Mouse (Mus musculus): ENCODE measurements around the gene Ugcg. TPM values are rescaled to one million over a fixed set of nuclear protein-coding genes. Genes with fewer than 3 reads are reported as not detected.

Gene Ugcg
- total RNA-seq, 2 experiments from 2014 or later, result 102 to 104 TPM

DNA sequence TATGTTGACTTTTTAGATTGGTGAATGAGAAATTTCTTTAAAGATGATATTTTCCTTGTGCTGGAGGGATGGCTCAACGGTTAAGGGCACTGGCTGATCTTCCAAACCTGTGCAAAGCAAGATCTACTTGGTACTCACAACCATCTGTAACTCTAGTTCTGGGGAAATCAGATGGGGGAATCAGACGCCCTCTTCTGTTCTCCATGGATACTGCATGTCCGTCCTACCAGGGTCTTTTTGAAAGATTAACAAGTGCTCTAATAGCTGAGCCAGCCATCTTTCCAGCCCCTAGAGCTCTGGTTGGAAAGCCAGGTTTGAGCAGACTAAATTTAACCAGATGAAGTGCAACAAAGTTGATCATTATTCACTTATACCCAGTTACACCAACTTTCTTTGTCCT is 1.8 kb upstream of the Ugcg start:
- peak in 1 of 2 experiments; percentile 24 for DNase-seq (ENCODE audit: extremely low spot score in 1 of 2, low spot score in 2 of 2)

DNA sequence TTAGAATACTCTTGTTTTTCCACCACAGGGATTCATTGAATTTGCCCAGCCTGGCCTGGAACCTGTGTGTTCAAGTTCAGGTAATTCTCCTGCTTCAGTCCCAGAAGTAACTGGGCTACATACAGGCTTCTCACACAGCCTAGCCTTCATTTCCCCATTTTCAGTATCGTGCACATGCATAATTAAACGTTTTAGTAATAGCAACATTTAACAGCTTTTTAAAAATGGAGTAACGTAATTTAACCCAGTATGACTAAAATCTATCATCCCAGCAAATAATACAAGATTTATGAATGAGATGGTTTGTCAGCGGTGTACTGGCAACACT is 619 bp upstream of the Ugcg start:
- intact Hi-C loops (cut with DNase I), result loop anchor here (5.0 kb wide), 1 partner anchor 91 kb away; no protein-coding TSS in a partner anchor

More for the DNA sequence above, 1.8 kb upstream of the Ugcg start:
- intact Hi-C loops (cut with DNase I), result loop anchor here (5.0 kb wide), 1 partner anchor 90 kb away; no protein-coding TSS in a partner anchor

DNA sequence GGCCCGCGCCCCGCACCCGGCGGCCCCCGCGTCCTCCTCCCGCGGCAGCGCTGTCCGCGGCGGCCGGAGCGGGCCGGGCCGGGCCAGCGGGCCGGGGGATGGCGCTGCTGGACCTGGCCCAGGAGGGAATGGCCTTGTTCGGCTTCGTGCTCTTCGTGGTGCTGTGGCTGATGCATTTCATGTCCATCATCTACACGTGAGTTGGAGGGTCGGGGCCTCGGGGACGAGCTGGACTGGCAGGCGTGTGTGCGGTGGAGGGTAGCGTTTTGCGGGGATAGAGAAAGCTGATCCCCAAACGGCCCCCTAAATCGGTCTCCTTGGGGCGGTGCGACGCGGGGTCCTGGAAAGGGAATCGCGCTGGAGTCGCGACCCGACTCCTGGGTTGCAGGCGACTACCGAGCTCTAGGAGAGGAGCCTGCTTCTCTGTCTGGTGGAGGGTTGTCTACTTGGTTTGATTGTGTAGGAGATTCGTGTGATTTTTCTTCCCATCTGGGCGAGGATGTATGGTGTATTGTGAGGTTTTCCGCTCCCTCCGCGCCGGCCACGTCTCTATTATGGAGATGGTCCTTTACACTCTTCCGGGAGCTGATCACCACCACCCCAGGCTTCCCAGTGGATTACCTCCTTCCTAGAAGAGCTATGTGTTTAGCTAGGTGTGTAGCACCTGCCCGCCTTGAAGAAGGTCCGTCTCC is 635 bp downstream of the Ugcg start:
- intact Hi-C loops (cut with DNase I), result loop anchor here (5.0 kb wide), 1 partner anchor 92 kb away; no protein-coding TSS in a partner anchor
- DNase-seq (ENCODE audit: extremely low spot score in 1 of 2, low spot score in 2 of 2), result peak; percentile 28 to 31

More for the DNA sequence above, 619 bp upstream of the Ugcg start:
- no peak for DNase-seq (ENCODE audit: extremely low spot score in 1 of 2, low spot score in 2 of 2)

DNA sequence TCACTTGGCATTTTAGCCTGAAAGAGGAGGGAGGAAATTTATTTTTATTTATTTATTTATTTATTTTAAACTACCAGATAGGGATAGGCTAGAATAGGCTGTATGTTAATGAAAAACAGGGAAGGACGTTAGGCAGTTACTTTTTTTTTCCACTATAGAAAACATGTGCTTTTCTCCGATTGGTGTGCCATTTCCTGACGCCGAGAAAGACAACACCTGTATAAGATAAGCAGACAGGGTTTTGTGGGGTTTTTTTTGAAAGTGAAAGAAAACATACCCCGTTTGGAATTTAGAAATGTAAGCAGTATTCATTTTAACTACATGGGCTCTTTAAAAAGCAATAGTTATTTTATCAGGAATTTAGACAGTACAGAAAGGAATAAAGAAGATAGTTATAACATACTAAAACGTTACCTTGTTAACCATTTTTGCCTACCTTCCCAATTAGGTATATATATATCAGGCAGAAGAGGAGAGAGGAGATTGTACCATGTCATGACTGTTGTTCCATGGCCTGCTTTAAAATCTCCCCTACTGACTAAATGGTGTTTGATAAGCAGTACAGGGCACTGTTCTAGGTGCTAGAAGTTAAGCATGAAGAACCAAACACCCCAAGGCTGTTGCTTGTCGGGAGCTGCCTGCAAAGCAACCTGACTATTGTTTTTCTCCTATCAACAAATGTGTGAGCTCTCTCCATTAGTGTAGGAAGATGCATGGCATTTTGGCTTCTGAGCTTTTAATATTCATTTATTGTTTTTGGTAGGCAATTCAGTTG is 1.8 kb downstream of the Ugcg start:
- intact Hi-C loops (cut with DNase I), result no loop called here
- DNase-seq (ENCODE audit: extremely low spot score in 1 of 2, low spot score in 2 of 2), result no peak

DNA sequence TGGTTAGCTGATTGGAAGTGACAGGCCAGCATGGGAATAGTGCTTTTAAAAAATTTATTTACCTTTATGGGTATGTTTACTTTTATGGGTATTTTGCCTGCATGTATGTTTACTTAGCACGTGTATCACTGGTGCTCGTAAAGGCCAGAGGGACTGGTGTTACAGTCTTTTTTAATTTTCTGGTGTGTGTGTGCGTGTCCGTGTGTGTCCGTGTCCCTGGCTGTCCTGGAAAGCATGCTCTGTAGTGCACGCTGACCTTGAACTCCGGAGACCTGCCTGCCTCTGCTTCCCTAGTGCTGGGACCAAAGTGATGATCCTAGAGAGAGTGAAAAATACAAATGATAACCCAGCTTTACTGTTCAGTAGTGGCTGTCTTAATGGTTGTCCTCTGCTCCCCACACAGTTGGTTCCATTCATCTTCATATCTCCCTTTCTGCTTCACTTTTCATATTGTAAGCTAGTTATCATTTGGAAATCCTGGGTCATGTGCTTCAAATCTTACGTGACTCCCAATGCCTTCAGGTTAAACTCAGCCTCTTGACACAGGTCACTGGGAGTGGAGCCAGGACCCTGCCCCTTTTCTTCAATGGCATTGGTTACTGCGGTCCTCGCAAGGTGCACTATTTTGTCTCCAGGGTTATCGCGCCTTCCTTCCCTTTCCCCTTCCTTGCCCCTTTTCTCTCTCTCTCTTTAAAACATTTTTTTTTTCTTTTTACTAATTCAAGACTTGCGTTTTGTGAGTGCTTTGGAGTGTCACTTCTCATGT is 5.9 kb downstream of the Ugcg start:
- no peak for DNase-seq (ENCODE audit: extremely low spot score in 1 of 2, low spot score in 2 of 2)
- intact Hi-C loops (cut with DNase I), result no loop called here

DNA sequence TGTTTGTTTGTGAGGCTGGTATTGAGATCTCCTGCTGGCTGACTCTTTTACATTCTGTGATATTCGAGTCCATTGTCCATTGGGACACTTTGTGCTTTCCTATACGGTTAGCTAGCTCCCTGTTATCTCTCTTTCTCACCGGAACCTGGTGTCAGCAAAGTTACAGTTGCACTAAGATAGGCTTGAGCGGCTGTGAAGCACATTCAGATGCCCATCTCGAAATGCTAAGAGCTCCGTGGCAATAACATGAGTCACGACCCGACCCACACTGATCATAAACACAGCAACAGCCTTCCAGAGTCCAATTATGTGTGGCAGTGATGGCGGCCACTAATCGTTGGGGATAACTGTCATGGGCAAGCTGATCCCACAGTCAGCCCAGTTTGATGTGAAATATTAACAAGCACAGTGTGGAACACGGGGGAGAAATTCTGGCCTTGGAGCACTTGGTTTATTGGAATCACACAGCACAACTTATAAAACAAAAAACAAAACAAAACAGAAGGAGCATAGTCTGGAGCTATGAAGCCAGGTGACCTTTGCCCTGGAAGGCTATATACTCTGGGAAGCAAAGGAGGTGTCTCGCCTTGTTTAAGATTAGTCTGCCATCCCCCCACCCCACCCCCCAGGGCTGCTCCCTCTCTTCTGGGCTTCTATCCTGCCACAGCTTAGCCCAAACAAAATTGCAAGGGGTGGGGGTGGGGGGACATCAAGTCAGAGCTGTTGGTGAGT is 7.5 kb downstream of the Ugcg start:
- intact Hi-C loops (cut with DNase I), result no loop called here
- no peak for DNase-seq (ENCODE audit: extremely low spot score in 1 of 2, low spot score in 2 of 2)

DNA sequence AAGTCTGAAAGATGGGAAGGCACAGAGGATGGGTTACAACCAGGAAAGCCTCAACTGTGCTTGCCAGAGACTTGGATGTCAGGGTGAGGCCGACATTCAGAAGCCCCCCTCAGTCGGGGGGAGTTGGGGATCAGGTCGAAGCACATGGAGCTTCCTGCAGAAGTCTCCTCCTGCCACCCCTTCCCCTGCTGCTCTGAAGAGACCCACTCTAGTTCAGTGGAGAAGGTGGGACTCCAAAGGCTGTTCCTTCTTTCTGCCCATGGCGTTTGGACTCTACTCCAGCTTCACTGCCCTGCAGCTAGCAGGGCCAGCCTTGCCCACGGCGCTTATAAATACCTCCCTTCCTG is 8.0 kb downstream of the Ugcg start:
- DNase-seq (ENCODE audit: extremely low spot score in 1 of 2, low spot score in 2 of 2), result no peak
- intact Hi-C loops (cut with DNase I), result no loop called here

DNA sequence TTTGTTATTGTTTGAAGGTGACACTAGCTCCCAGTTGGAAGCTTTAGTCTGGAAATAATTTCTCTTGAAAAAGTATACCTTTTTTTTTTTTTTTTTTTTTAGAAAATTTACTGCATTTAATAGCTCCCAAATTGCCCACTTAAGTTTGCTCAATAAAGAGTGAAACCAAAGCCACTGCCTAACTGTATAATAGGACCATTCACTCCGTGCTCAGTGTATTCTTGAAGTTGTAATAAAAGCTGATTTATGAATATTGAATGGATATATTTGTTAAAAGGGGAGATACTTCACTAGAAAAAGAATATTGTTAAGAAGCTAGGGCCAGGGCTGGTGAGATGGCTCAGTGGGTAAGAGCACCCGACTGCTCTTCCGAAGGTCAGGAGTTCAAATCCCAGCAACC is 8.4 kb downstream of the Ugcg start:
- intact Hi-C loops (cut with DNase I), result no loop called here

DNA sequence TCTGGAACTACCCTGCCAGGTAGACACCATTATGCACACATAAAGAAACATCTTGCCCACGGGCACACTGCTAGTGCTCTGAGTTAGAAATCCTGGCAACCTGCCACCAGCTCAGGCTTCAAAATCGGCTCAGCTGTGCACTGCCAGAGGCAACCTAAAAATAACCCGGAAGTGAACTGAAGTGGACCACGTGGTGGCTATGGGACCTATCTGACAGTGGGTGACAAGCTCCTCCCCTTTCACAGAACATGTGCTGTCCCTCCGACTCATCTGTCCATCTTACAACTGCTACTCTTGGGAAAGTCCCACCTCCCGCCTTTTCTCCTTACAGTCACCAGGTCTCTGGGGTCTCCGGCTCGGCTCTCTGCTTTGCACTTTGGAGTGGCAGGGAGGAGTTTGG is 10.3 kb downstream of the Ugcg start:
- intact Hi-C loops (cut with DNase I), result no loop called here
- peak; percentile 54 to 64 for DNase-seq (ENCODE audit: extremely low spot score in 1 of 2, low spot score in 2 of 2)

More for the DNA sequence above, 8.4 kb downstream of the Ugcg start:
- DNase-seq (ENCODE audit: extremely low spot score in 1 of 2, low spot score in 2 of 2), result no peak

DNA sequence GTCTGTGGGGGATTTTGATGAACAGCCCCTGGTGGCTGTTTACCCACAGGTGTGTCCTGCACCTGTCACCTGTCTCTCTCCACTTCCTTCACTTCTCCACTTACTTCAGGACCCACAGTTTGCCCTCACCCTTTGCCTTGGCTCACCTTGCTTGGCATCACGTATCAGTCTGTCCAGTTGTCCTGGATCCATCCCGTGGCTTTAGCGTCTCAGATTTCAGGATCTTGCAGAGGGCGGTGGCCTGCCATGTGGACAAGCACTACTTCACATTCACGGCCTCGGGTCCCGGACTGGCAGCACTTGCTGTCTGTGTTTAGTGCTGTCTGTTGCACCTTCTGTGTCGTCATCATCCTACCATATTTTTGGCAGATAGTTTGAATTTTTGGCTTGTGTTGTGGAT is 10.7 kb downstream of the Ugcg start:
- intact Hi-C loops (cut with DNase I), result no loop called here
- no peak for DNase-seq (ENCODE audit: extremely low spot score in 1 of 2, low spot score in 2 of 2)

DNA sequence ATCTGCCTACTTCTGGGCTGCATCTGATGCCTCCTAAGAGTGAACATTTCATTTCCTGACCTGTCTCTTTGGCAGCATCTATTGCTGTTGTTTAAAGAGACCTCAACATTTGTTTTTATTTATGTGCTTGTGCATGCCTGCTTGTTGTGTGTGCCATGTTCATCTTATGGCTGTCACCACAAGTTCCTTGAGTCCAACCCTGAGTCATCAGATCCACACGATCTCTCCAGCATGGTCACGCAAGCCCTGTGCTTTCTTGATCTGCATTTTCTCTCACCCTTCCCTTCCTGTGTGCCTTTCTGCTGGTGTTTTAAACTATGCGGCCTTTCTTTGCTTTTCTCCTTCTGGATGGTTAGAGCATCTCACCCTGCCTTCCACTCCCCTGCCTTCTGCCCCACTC is 11.6 kb downstream of the Ugcg start:
- DNase-seq (ENCODE audit: extremely low spot score in 1 of 2, low spot score in 2 of 2), result no peak
- intact Hi-C loops (cut with DNase I), result no loop called here

DNA sequence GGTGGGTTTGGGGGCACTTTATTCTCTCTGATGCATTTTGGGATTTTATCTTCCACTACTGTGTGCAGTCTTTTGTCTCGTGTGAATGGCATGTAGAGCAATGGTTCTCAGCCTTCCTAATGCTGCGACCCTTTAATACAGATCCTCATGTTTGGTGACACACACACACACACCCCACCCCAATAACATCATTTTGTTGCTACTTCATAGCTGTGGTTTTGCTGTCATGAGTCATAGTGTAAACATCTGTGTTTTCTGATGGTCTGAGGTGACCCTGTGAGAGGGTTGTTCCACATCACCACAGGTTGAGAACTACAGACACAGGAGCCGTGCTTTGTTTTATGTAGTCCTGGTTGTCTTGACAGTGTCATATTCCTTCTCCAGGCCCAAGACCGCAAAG is 15.6 kb downstream of the Ugcg start:
- DNase-seq (ENCODE audit: extremely low spot score in 1 of 2, low spot score in 2 of 2), result no peak
- intact Hi-C loops (cut with DNase I), result no loop called here

DNA sequence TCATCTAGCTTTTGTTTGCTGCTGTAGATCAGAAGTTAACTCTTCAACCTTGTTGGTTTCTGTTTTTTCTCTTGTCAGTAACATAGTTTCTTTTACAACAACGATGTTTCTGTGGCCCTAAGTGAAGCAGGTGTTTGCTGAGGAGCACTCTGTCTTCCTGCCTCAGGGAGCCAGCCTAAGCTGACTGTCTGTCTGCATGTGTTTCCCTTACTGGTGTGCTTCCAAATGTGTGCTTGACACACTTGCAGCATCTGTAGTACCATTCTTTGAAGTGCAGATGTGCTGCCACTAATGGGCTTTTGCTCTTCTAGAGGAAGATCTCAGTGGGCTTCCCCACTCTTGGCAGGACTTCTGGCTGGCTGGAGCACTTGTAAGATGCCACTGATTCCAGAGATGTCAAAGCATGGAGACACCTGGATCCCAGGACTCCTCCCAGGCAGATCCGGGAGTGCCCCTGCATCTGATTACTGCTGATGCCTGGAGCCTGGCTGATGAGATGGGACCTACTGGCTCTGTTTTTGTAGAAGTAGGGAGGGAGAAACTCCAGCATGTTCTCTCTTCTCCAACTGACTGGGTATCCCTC is 16.8 kb downstream of the Ugcg start:
- intact Hi-C loops (cut with DNase I), result no loop called here
- DNase-seq (ENCODE audit: extremely low spot score in 1 of 2, low spot score in 2 of 2), result no peak

DNA sequence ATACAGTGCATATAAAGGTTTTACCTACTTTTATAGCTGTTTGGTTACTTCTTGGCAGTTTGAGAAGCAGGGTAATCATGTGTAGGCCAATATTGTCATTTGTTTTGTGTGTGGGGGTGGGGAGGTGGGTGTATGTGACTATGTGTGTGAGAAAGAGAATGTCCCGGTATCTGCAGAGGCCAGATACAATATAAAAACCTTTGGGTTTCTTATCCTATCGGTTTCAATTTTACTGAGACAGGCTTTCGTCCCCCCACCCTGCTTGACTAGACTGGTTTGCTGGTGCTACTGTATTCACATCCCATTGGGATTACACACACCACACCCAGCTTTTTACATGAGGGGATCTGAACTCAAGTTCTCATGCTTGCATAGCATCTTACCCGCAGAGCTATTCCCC is 17.5 kb downstream of the Ugcg start:
- DNase-seq (ENCODE audit: extremely low spot score in 1 of 2, low spot score in 2 of 2), result no peak
- intact Hi-C loops (cut with DNase I), result no loop called here

DNA sequence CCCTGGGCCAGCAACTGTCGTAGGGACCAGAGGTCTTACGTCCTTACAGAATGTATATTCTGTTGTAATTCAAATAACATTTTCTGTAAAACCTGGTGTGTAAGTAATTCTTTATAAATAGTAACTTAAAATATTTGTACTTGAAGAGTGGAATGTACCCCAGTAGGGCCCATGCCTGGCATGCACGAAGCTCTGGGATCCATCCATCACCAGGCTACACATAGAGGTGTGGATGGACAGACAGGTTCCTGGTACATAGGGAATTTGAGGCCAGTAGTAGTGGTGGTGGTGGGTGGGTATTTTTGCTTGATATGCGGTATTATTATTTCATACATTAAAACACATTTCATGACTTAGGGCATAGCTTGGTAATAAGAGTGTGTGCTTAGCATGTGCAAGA is 19.6 kb downstream of the Ugcg start:
- intact Hi-C loops (cut with DNase I), result no loop called here
- no peak for DNase-seq (ENCODE audit: extremely low spot score in 1 of 2, low spot score in 2 of 2)

DNA sequence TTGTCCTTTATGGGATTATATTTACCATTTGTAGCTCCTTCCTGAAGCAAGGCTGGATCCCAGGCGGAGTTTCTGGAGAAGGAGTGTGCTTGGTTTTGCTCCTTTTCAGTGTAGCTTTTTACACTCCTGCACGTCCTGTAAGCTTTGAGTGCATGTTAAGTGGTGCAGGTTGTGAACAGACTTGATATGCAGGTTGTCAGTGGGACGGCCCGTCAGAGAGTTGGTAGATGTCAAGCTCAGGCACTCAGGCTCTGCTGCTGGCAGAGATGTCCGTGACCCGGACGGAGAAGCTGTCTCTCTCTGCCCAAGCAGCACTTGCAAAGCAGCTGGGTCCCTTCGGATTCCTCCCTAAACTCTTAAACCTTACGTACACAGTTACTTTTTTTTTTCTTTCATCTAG is 22.1 kb downstream of the Ugcg start:
- DNase-seq (ENCODE audit: extremely low spot score in 1 of 2, low spot score in 2 of 2), result no peak
- intact Hi-C loops (cut with DNase I), result no loop called here

DNA sequence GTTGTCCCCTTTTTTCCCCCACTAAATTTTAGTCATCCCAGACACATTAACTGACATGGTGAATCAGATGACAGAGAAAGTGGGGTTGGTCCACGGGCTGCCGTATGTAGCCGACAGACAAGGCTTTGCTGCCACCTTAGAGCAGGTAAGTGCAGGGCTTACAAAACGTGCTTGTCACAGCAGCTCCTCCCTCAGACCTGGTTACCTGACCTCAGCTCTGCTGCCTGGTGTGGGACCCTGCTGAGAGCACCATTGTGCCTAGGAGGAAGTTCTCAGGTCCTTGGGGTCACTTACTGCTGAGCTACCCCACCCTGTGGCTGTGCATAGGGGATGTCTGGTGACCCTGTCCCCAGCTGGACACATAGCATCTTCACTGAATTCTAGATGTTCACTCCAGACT is 24.8 kb downstream of the Ugcg start:
- intact Hi-C loops (cut with DNase I), result no loop called here
- no peak for DNase-seq (ENCODE audit: extremely low spot score in 1 of 2, low spot score in 2 of 2)

DNA sequence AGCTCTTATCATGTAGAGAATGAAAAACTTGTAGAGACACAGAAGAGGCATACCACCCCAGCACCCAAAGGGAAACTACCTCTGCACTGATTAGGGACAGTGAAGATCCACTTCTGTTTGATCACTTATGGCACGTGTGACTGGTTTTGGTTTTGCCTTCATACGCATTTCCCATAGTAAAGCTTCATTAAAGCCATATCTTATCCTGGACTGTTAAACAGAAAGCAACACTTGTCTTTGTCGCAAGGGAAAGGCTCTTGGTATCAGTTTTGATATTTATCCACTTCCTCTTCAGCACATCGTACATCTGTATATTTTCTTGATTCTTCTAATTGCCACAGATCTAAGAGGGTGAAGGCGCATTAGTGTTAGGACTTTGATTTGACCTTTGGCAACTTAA is 25.6 kb downstream of the Ugcg start:
- intact Hi-C loops (cut with DNase I), result no loop called here
- no peak for DNase-seq (ENCODE audit: extremely low spot score in 1 of 2, low spot score in 2 of 2)

DNA sequence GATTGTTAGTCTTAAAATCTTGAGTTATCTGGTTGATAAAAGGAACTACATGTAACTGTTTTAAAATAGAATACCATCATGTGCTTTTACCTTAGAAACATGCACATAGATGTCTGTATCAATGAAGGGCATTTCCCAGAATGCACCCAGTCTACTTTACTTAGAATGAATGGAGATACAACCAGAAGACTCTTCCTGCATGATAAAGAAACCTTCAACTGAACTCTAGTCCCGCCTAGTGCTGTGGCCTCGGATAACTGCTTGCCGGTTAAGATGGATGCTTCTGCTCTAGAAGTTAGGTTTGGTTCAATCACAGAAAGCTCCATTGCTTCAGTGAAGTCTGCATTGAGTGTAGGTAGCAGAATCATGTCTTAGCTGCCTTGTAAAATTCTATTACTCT is 26.5 kb downstream of the Ugcg start:
- DNase-seq (ENCODE audit: extremely low spot score in 1 of 2, low spot score in 2 of 2), result no peak
- intact Hi-C loops (cut with DNase I), result no loop called here

Measured in left cerebral cortex, postnatal 10 days (tissue).